Mouse (Mus musculus) left cerebral cortex, adult 2 months (tissue): ENCODE data around the gene Exog. TPM values are rescaled to one million over a fixed set of nuclear protein-coding genes. Genes with fewer than 3 reads are reported as not detected.

Experiments
- DNase-seq, 2 experiments: peaks; one replicate each; pipeline ENCODE4 v3.0.0; 2021 to 2022; ENCODE audit warnings: low spot score in 2 of 2, mixed read lengths in 1 of 2; ENCODE audit errors: extremely low spot score in 1 of 2
- H3K27ac ChIP-seq: fragments of 200-600 bp; 2 replicates; pipeline ENCODE4 v1.8.1; 2022
- H3K4me3 ChIP-seq: fragments of 200-600 bp; 2 replicates; pipeline ENCODE4 v1.8.1; 2022
- CTCF ChIP-seq: fragments of 200-600 bp; IDR thresholded peaks from 2 replicates; pipeline ENCODE4 v1.8.1; 2022; ENCODE audit warnings: antibody characterized with exemption, mild to moderate bottlenecking, moderate library complexity
- intact Hi-C: fragments of 180-260 bp; cut with DNase I; formaldehyde crosslinking; loops from one replicate; pipeline ENCODE4 v1.15.1; 2025
- total RNA-seq, 2 experiments: library from RNA; stranded (reverse); gene quantifications; 2 replicates each; pipeline ENCODE4 v1.2.3; 2021

The Exog gene
- total RNA-seq, 2 experiments from 2014 or later, result 22.3 to 22.9 TPM

GRCm38 (mm10) chr9:119513816-119514215 lies 69.1 kb downstream of the Exog start:
- no peak overlapping the region for H3K27ac ChIP-seq
- TF ChIP-seq CTCF, result no peak
- no peak overlapping the region for H3K4me3 ChIP-seq
- no peak for DNase-seq
- intact Hi-C loops, result loop anchor here (5.0 kb wide), 1 partner anchor 43 kb away; no protein-coding TSS in a partner anchor

GRCm38 (mm10) chr9:119514986-119515385 lies 70.2 kb downstream of the Exog start:
- no peak overlapping the region for H3K27ac ChIP-seq
- H3K4me3 ChIP-seq, result no peak overlapping the region
- no peak for TF ChIP-seq CTCF
- DNase-seq, result no peak
- intact Hi-C loops, result loop anchor here (5.0 kb wide), 1 partner anchor 42 kb away; no protein-coding TSS in a partner anchor

Other genes starting within 250 kb of the Exog start
- gene Slc22a13, start 235.8 kb upstream of the Exog start, total RNA-seq, result under 1 TPM in 1 of 2 experiments, not detected in 1; 0.23 TPM
- gene Oxsr1, start 122.5 kb upstream of the Exog start, total RNA-seq, result 10 to 100 TPM; 31.1 to 33.9 TPM
- 10 to 100 TPM; 69.9 to 73.6 TPM for gene Acaa1a, start 105.3 kb upstream of the Exog start, total RNA-seq
- gene Myd88, start 103.5 kb upstream of the Exog start, total RNA-seq, result 1 to 10 TPM; 4.6 to 5.5 TPM
- 1 to 10 TPM; 4.9 to 5.5 TPM for gene Xylb, start 87.6 kb upstream of the Exog start, total RNA-seq
- not detected for gene Slc22a14, start 79.4 kb upstream of the Exog start, total RNA-seq
- gene Acvr2b, start 42.8 kb upstream of the Exog start, total RNA-seq, result 10 to 100 TPM; 16.9 to 19.1 TPM
- 1 to 10 TPM; 3.9 to 5.0 TPM for gene Scn5a, start 134.1 kb downstream of the Exog start, total RNA-seq